Mouse (Mus musculus): Measurements from ENCODE around the gene Tbc1d1.

Gene Tbc1d1

GRCm38 (mm10) chr5:64201071-64201470, 45.0 kb downstream of the Tbc1d1 start:
- intact Hi-C loops (cut with DNase I) = no loop called here

GRCm38 (mm10) chr5:64202306-64202705, 46.2 kb downstream of the Tbc1d1 start:
- intact Hi-C loops (cut with DNase I) = loop anchor here (2.0 kb wide), 1 partner anchor 62 kb away; no protein-coding TSS in a partner anchor

GRCm38 (mm10) chr5:64205610-64206009, 49.5 kb downstream of the Tbc1d1 start:
- intact Hi-C loops (cut with DNase I) = no loop called here

GRCm38 (mm10) chr5:64206431-64206830, 50.3 kb downstream of the Tbc1d1 start:
- intact Hi-C loops (cut with DNase I) = no loop called here

GRCm38 (mm10) chr5:64206875-64207274, 50.8 kb downstream of the Tbc1d1 start:
- intact Hi-C loops (cut with DNase I) = no loop called here

GRCm38 (mm10) chr5:64207800-64208199, 51.7 kb downstream of the Tbc1d1 start:
- intact Hi-C loops (cut with DNase I) = no loop called here

- intact Hi-C loops (cut with DNase I) = no loop called here
These were observed 54.7 kb downstream of the Tbc1d1 start for GRCm38 (mm10) chr5:64210817-64211216.

GRCm38 (mm10) chr5:64211284-64211683, 55.2 kb downstream of the Tbc1d1 start:
- intact Hi-C loops (cut with DNase I) = no loop called here

- intact Hi-C loops (cut with DNase I) = no loop called here
These were observed 56.1 kb downstream of the Tbc1d1 start for GRCm38 (mm10) chr5:64212206-64212605.

- intact Hi-C loops (cut with DNase I) = no loop called here
These were observed 56.5 kb downstream of the Tbc1d1 start for GRCm38 (mm10) chr5:64212619-64213018.

GRCm38 (mm10) chr5:64215806-64216205, 59.7 kb downstream of the Tbc1d1 start:
- intact Hi-C loops (cut with DNase I) = no loop called here

GRCm38 (mm10) chr5:64216326-64216725, 60.2 kb downstream of the Tbc1d1 start:
- intact Hi-C loops (cut with DNase I) = no loop called here

- intact Hi-C loops (cut with DNase I) = no loop called here
These were observed 61.2 kb downstream of the Tbc1d1 start for GRCm38 (mm10) chr5:64217256-64217655.

GRCm38 (mm10) chr5:64217816-64218602, 61.9 kb downstream of the Tbc1d1 start:
- intact Hi-C loops (cut with DNase I) = no loop called here

- intact Hi-C loops (cut with DNase I) = no loop called here
These were observed 62.5 kb downstream of the Tbc1d1 start for GRCm38 (mm10) chr5:64218603-64218999.

- intact Hi-C loops (cut with DNase I) = no loop called here
These were observed 64.7 kb downstream of the Tbc1d1 start for GRCm38 (mm10) chr5:64220776-64221175.

GRCm38 (mm10) chr5:64224735-64225425, 68.8 kb downstream of the Tbc1d1 start:
- intact Hi-C loops (cut with DNase I) = no loop called here

- intact Hi-C loops (cut with DNase I) = no loop called here
These were observed 72.1 kb downstream of the Tbc1d1 start for GRCm38 (mm10) chr5:64228252-64228651.

GRCm38 (mm10) chr5:64229336-64229866, 73.3 kb downstream of the Tbc1d1 start:
- intact Hi-C loops (cut with DNase I) = no loop called here

- intact Hi-C loops (cut with DNase I) = no loop called here
These were observed 74.0 kb downstream of the Tbc1d1 start for GRCm38 (mm10) chr5:64230061-64230466.

GRCm38 (mm10) chr5:64230507-64231041, 74.5 kb downstream of the Tbc1d1 start:
- intact Hi-C loops (cut with DNase I) = no loop called here

GRCm38 (mm10) chr5:64232872-64233271, 76.8 kb downstream of the Tbc1d1 start:
- intact Hi-C loops (cut with DNase I) = no loop called here
